Mouse (Mus musculus): ENCODE measurements around the gene Ankrd2. TPM values are rescaled to one million over a fixed set of nuclear protein-coding genes. Genes with fewer than 3 reads are reported as not detected.
"Not testable (repeated sequence)": the region's sequence is repeated elsewhere in the genome, so short reads cannot be mapped to it uniquely, and the experiment has no call there.

Gene Ankrd2
- total RNA-seq, 2 experiments from 2014 or later: 167 to 1,046 TPM

- peak; percentile 82 for DNase-seq
Measured at GRCm38 (mm10) chr19:42055881-42056280, 20.1 kb downstream of the Ankrd2 start.

DNA sequence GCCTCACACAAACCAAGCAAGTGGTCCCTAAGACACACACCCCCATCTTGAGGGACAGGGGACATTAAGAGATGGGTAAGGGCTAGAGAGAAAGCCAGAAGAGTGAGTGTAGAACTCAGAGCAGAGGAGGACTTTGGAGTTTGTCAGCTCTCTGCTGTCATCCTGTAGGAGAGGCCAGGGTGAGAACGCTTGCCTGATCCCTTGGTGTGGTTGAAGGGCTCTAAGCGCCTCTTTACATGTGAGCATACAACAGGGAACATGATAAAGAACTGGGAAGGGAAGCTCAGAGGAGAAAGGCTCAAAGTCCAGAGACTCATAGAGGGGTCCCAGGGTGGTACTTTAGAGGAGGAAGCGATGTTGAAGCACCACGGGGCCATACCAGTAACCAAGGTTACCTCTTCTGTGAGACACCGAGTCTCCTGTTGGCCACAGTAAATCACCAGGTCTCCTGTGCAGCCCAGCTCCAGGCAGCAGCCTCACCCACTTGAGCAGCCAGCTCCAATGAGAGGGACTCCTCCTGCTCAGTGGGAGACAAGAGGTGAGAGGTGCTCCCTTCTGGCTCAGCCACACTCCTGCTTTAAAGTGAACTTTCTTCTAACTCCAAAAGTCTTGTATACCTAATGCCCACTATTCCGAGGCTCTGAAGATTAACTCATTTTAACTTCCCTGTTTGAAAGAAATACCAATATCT is 21.1 kb downstream of the Ankrd2 start:
- DNase-seq: no peak

GRCm38 (mm10) chr19:42058426-42058825 is 22.6 kb downstream of the Ankrd2 start:
- DNase-seq: peak; percentile 50

DNA sequence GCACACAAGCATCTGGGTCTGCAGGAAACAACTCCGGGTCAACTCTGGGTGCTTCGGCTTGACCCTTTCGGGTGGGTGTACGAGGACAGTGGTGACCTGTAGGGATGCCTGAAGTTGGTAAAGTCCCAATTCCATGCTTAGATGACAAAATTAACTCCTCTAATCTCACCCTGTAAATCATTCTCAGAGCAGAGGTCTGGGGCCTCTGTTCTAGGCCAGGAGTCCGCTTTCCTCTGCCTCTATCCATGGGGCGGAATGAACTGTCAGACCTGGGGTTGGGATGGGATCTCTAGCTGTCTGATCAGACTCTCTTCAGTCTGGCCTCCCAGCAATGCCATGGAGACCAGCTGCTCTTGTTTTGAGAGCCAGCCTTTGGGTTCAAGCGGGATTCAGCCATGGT is 25.6 kb downstream of the Ankrd2 start:
- DNase-seq: no peak

DNA sequence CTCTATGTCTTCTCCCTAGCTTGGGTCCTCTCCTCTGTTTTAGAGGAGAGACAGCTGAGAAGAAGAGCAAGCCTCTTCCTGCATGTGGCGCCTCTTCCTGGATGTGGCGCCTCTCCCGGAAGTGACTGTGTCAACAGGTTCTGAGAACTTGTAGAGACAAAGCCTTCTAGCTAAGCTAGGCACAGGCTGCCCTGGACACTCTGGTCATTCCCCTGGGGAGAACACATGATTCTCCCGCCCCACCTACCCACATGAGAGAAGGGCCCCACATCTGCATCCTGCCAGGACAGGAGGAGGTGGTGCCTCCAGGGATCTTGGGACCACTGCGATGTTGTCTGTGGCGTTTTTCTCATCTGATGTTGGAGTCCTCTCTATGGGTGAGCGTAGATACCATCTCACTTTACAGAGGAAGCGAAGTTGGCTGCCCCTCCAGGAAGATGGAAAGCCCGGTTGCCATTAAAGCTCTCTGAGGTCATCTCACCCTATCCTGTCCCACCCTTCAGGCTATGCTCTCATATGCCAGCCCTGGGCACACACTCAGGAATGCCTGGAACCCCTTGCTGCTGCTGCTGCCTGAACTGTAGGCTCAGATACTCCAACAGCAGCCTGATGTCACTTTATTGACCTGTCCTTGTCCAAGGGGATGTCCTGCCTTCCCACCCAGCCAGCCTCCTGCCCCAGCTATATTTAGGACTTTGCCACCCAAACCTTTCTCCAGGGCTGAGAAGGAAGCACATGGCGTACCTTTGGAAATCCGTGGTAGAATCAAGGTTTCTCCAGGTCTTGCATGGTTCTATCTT is 32.8 kb downstream of the Ankrd2 start:
- peak; percentile 73 for DNase-seq

DNA sequence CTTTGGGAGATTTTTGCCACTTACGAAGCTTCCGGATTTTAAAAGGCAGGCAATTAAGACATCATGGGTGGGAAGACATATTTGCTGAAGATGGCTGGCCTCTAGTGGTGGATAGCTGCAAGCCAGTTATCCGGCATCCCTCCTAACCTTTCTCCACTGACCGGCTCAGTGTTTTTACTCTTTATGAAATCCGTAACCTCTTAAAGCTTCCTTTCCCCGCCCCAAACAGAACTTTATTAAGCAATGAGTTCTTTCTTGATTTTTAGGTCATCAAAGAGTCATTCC is 33.4 kb downstream of the Ankrd2 start:
- DNase-seq: no peak

GRCm38 (mm10) chr19:42071221-42071620 is 35.4 kb downstream of the Ankrd2 start:
- no peak for DNase-seq

- no peak for DNase-seq
Measured at GRCm38 (mm10) chr19:42071886-42072608, 36.2 kb downstream of the Ankrd2 start.

DNA sequence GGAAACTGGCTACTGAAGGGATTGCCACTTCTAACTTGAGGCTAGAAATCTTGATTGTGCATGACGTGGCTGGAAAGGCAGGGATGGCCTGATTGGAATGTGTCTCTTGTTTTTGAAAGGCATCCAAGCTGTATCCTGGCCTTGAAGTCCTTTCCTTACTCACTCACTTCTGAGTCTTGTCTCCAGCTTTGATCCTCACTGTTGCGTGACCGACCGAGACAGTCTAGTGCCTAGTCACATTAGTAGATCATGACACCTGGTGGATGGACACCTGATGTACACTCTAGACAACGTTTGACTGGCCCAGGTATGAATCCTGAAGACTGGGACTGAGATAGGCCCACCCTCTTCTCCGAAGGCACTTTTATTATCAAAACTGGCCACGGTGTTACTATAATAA is 37.0 kb downstream of the Ankrd2 start:
- no peak for DNase-seq

GRCm38 (mm10) chr19:42075051-42075450 is 39.3 kb downstream of the Ankrd2 start:
- DNase-seq: peak; percentile 45

DNA sequence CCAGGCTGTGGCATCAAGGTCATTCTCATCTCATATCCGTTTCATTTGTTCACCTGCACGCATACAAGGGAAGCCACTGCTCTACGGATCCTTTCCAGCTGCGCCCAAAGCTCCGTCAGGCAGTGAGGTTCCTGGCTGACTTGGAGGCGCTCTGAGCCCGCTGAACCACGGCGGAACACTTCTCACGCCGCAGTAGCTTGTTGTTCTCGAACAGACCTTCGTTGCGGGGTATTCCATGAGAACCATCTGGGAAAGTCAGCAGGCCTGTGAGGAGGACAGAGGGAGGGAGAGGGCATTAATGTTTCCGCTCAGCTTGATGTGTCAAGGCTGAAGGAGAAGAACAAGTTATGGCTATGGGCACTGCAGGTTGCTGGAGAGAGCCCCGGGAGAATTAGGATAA is 40.2 kb downstream of the Ankrd2 start:
- DNase-seq: no peak

DNA sequence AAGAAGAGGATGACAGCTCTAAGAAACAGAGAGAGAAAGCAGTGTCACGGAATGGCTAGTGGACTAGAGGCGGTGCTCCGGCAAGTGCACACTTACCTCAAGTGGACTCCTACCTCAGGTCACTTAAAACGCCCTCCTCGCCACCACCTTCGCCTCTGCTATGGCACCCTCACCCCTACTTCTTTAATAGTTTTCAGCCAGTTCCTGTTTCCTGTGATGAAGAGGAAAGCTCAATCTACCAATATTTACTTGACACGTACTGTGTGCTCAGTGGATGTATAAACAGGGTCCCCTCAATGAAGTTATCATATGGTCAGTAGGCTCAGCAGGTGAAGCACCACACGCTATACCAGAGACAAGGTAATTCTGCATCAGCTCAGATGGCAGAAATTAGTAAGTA is 42.8 kb downstream of the Ankrd2 start:
- no peak for DNase-seq

- no peak for DNase-seq
Measured at GRCm38 (mm10) chr19:42079006-42079405, 43.2 kb downstream of the Ankrd2 start.

- DNase-seq: no peak
Measured at GRCm38 (mm10) chr19:42079950-42080349, 44.1 kb downstream of the Ankrd2 start.

DNA sequence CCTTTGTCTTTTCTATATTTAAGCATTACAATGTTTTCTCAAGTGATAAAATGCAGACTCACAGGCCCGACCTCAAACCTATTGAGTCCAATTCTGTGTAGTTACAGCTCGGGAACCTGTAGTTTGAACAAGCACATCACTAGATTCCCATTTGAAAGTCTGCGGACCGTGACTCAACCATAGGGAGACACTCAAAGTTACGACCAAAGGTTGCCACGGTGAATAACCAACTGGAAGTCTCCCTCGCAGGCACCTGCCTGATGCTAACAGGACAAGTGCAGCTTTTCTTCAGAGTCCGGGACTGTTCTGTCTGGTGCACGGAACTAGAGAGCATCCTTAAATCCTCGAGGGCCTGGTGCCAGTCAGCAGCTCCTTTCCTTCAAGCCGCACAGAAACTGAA is 44.7 kb downstream of the Ankrd2 start:
- DNase-seq: no peak

DNA sequence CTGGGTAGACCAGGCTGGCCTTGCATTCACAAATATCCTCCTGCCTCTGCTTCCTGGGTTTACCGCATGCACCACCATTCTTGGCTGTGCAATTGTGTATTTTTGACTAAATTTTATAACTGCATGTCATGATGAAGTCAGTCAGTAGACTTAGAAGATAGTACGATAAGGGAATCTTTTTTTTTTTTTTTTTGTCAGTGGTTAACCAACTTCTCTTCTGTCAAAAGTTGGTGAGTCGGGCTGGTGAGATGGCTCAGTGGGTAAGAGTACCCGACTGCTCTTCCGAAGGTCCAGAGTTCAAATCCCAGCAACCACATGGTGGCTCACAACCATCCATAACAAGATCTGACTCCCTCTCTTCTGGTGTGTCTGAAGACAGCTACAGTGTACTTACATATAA is 45.8 kb downstream of the Ankrd2 start:
- not testable (repeated sequence) for DNase-seq

DNA sequence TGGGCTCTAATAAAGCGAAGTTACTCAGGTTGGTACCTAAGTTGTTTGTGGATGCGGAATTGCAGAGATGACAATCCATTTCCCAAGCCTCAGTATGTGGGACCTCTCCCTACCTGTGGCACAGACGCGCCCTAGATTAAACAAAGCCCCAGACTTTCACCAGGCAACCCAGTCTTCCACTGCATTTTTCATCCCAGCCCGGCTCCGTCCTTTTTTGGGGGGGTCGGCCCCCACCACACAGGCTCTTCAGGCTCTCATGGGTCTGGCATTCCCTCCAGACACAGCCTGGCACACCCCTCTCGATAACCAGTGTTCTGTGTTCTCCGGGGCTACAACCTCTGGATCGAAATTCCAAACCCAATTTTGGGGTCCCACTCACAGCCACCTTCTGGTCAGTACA is 49.9 kb downstream of the Ankrd2 start:
- DNase-seq: no peak

- DNase-seq: peak; percentile 65
Measured at GRCm38 (mm10) chr19:42086166-42086565, 50.4 kb downstream of the Ankrd2 start, which contains the start of gene Morn4. Morn4 (minus strand) TSS chr19:42086357.

GRCm38 (mm10) chr19:42089103-42089747 is 53.4 kb downstream of the Ankrd2 start:
- DNase-seq: peak; percentile 54

GRCm38 (mm10) chr19:42089748-42090595 is 54.2 kb downstream of the Ankrd2 start, which contains the start of gene Pi4k2a:
Pi4k2a (plus strand) TSS chr19:42090470.
- DNase-seq: peak; percentile 99

- DNase-seq: no peak
Measured at GRCm38 (mm10) chr19:42090637-42091141, 54.9 kb downstream of the Ankrd2 start.
